ENCODE assay signal across 8 mouse cellular contexts in genomic region chr19:46532031-46532688, GRCm38 (mm10). TPM values are rescaled to one million over a fixed set of nuclear protein-coding genes. Genes with fewer than 3 reads are reported as not detected.
DNase-seq lines count a peak whose midpoint lies in the region; ATAC-seq lines count a peak whose summit lies in the region.

No protein-coding gene starts in this region.

- H3K27me3 ChIP-seq in megakaryocyte, embryonic 14.5 days (replicated peaks), result no peaks in the 10 kb centered on the region
- no peaks in the 10 kb centered on the region for H3K27me3 ChIP-seq in hindbrain, embryonic 14.5 days (ENCODE audit: control insufficient read depth, insufficient read depth, low read length)
- H3K27me3 ChIP-seq in liver, embryonic 12.5 days (replicated peaks), result peaks cover 13% of the 10 kb centered on the region
- no peaks in the 10 kb centered on the region for H3K27me3 ChIP-seq in stomach, embryonic 14.5 days (ENCODE audit: control insufficient read depth, insufficient read depth, low read length)

- WGBS in hindbrain, embryonic 14.5 days, result 11% methylated on average over 10 of the region's 10 CpGs
- WGBS in liver, embryonic 12.5 days (ENCODE audit: insufficient replicate concordance), result 11% methylated on average over 10 of the region's 10 CpGs
- 18% methylated on average over 10 of the region's 10 CpGs for WGBS in stomach, embryonic 14.5 days

- intact Hi-C loops in left cerebral cortex, postnatal 36 days (cut with DNase I), result no loop called here

- no peak for ATAC-seq in megakaryocyte, adult 5-6 weeks (ENCODE audit: poor library complexity, severe bottlenecking)
- ATAC-seq in erythroblast, adult 5-6 weeks (replicated peaks; ENCODE audit: low FRiP score, poor library complexity, severe bottlenecking), result peak; percentile 73
- no peak for ATAC-seq in hindbrain, embryonic 14.5 days (ENCODE audit: low FRiP score)
- peak; percentile 70 for ATAC-seq in liver, embryonic 12.5 days
- peak; percentile 19; the same call in 1 of the 2 replicates for ATAC-seq in stomach, embryonic 14.5 days (ENCODE audit: insufficient number of reproducible peaks, insufficient read depth, low FRiP score, low read depth)
- no peak for ATAC-seq in monocyte, adult 5-6 weeks (replicated peaks; ENCODE audit: insufficient number of reproducible peaks, low FRiP score, low TSS enrichment, poor library complexity, severe bottlenecking)

- H3K9ac ChIP-seq in hindbrain, embryonic 14.5 days, result peak overlapping the region; percentile 31; the same call in 1 of the 2 replicates
- peak overlapping the region; percentile 47; the same call in 1 of the 2 replicates for H3K9ac ChIP-seq in liver, embryonic 12.5 days
- no peak overlapping the region for H3K9ac ChIP-seq in stomach, embryonic 14.5 days (replicated peaks; ENCODE audit: low read depth, low read length)

- H3K4me3 ChIP-seq in megakaryocyte, embryonic 14.5 days (replicated peaks), result peak overlapping the region; percentile 18
- no peak overlapping the region for H3K4me3 ChIP-seq in hindbrain, embryonic 14.5 days (replicated peaks; ENCODE audit: low read length)
- H3K4me3 ChIP-seq in liver, embryonic 12.5 days, result no peak overlapping the region
- H3K4me3 ChIP-seq in stomach, embryonic 14.5 days (ENCODE audit: low read depth, low read length), result no peak overlapping the region

- no peak for DNase-seq in hindbrain, embryonic 14.5 days (ENCODE audit: low spot score)
- DNase-seq in left cerebral cortex, postnatal 36 days (ENCODE audit: low spot score in 2 of 2), result no peak

- no peaks in the 10 kb centered on the region for H3K9me3 ChIP-seq in megakaryocyte, embryonic 14.5 days
- no peaks in the 10 kb centered on the region for H3K9me3 ChIP-seq in hindbrain, embryonic 14.5 days (ENCODE audit: control insufficient read depth, low read length)
- no peaks in the 10 kb centered on the region for H3K9me3 ChIP-seq in liver, embryonic 12.5 days (replicated peaks)
- H3K9me3 ChIP-seq in stomach, embryonic 14.5 days (ENCODE audit: control insufficient read depth, low read depth, low read length), result no peaks in the 10 kb centered on the region

- H3K36me3 ChIP-seq in megakaryocyte, embryonic 14.5 days (replicated peaks; ENCODE audit: low read length), result peaks cover 10% of the 10 kb centered on the region
- peaks cover 5% of the 10 kb centered on the region; the same call in 1 of the 2 replicates for H3K36me3 ChIP-seq in hindbrain, embryonic 14.5 days (replicated peaks; ENCODE audit: control insufficient read depth, insufficient read depth)
- H3K36me3 ChIP-seq in liver, embryonic 12.5 days, result no peaks in the 10 kb centered on the region
- H3K36me3 ChIP-seq in stomach, embryonic 14.5 days (ENCODE audit: control insufficient read depth, insufficient read depth, low read length), result no peaks in the 10 kb centered on the region

- H3K4me1 ChIP-seq in megakaryocyte, embryonic 14.5 days, result peaks cover 80% of the 10 kb centered on the region
- H3K4me1 ChIP-seq in hindbrain, embryonic 14.5 days (replicated peaks; ENCODE audit: control insufficient read depth, insufficient read depth, low read length), result peaks cover 66% of the 10 kb centered on the region
- H3K4me1 ChIP-seq in liver, embryonic 12.5 days, result peaks cover 63% of the 10 kb centered on the region
- H3K4me1 ChIP-seq in stomach, embryonic 14.5 days (ENCODE audit: control insufficient read depth, insufficient read depth, low read length), result peaks cover 62% of the 10 kb centered on the region

- no peak overlapping the region for H3K4me2 ChIP-seq in hindbrain, embryonic 14.5 days (replicated peaks)
- H3K4me2 ChIP-seq in liver, embryonic 12.5 days, result peak overlapping the region; percentile 41
- no peak overlapping the region for H3K4me2 ChIP-seq in stomach, embryonic 14.5 days (replicated peaks; ENCODE audit: low read depth, low read length)

- peak overlapping the region; percentile 92 for H3K27ac ChIP-seq in hindbrain, embryonic 14.5 days
- H3K27ac ChIP-seq in liver, embryonic 12.5 days, result peak overlapping the region; percentile 65
- peak overlapping the region; percentile 87 for H3K27ac ChIP-seq in stomach, embryonic 14.5 days (ENCODE audit: low read length)

RNA-seq across cellular contexts. Expression of gene Trim8, which starts 30.7 kb away (rescaled TPM):
- polyA plus RNA-seq in megakaryocyte, embryonic 14.5 days (2012; ENCODE audit: insufficient read depth, low replicate concordance), result 207 and 435 TPM in 2 replicates
- total RNA-seq in megakaryocyte, adult 5-6 weeks (2015), result 14.1 and 18.2 TPM in 2 replicates
- total RNA-seq in megakaryocyte, adult 5-6 weeks (2017), result 18.0 and 20.1 TPM in 2 replicates
- total RNA-seq in erythroblast, adult 5-6 weeks (2015; ENCODE audit: low replicate concordance), result 5.4 and 6.1 TPM in 2 replicates
- total RNA-seq in erythroblast, adult 5-6 weeks (2017; ENCODE audit: low replicate concordance), result 2.0 and 6.4 TPM in 2 replicates
- polyA plus RNA-seq in hindbrain, embryonic 14.5 days (2014; fragmentation: Nextera tagmentation; extraction: Ambion mirVana), result 37.5 and 39.4 TPM in 2 replicates
- polyA plus RNA-seq in liver, embryonic 12.5 days (2016; fragmentation: Nextera tagmentation; extraction: Ambion mirVana), result 19.0 and 19.5 TPM in 2 replicates
- 22.3 and 23.5 TPM in 2 replicates for polyA plus RNA-seq in stomach, embryonic 14.5 days (2014; fragmentation: Nextera tagmentation; extraction: Ambion mirVana)
- 35.4 to 50.0 TPM (median 39.9 TPM) in 3 replicates for total RNA-seq in monocyte, adult 5-6 weeks (2017)
- total RNA-seq in left cerebral cortex, postnatal 36 days (2021), result 100 to 1,000 TPM; 109 to 114 TPM

RNA-seq across cellular contexts. Expression of gene Arl3, which starts 40.8 kb away (rescaled TPM):
- polyA plus RNA-seq in megakaryocyte, embryonic 14.5 days (2012; ENCODE audit: insufficient read depth, low replicate concordance), result 5.8 and 22.9 TPM in 2 replicates
- total RNA-seq in megakaryocyte, adult 5-6 weeks (2015), result 13.5 and 15.7 TPM in 2 replicates
- 13.2 and 21.6 TPM in 2 replicates for total RNA-seq in megakaryocyte, adult 5-6 weeks (2017)
- total RNA-seq in erythroblast, adult 5-6 weeks (2015; ENCODE audit: low replicate concordance), result 4.2 and 5.9 TPM in 2 replicates
- total RNA-seq in erythroblast, adult 5-6 weeks (2017; ENCODE audit: low replicate concordance), result 3.2 and 4.2 TPM in 2 replicates
- 130 and 141 TPM in 2 replicates for polyA plus RNA-seq in hindbrain, embryonic 14.5 days (2014; fragmentation: Nextera tagmentation; extraction: Ambion mirVana)
- polyA plus RNA-seq in liver, embryonic 12.5 days (2016; fragmentation: Nextera tagmentation; extraction: Ambion mirVana), result 37.2 and 38.4 TPM in 2 replicates
- polyA plus RNA-seq in stomach, embryonic 14.5 days (2014; fragmentation: Nextera tagmentation; extraction: Ambion mirVana), result 89.4 and 98.7 TPM in 2 replicates
- total RNA-seq in monocyte, adult 5-6 weeks (2017), result 7.1 to 26.2 TPM (median 18.2 TPM) in 3 replicates
- total RNA-seq in left cerebral cortex, postnatal 36 days (2021), result 100 to 1,000 TPM; 112 to 120 TPM

RNA-seq across cellular contexts. Expression of gene Sfxn2, which starts 41.0 kb away (rescaled TPM):
- 0.38 TPM in 1 of 2 replicates, not detected in the other for polyA plus RNA-seq in megakaryocyte, embryonic 14.5 days (2012; ENCODE audit: insufficient read depth, low replicate concordance)
- total RNA-seq in megakaryocyte, adult 5-6 weeks (2015), result 5.2 and 6.6 TPM in 2 replicates
- total RNA-seq in megakaryocyte, adult 5-6 weeks (2017), result 7.7 and 9.6 TPM in 2 replicates
- total RNA-seq in erythroblast, adult 5-6 weeks (2015; ENCODE audit: low replicate concordance), result 1.9 TPM in 2 replicates
- 2.9 and 3.9 TPM in 2 replicates for total RNA-seq in erythroblast, adult 5-6 weeks (2017; ENCODE audit: low replicate concordance)
- polyA plus RNA-seq in hindbrain, embryonic 14.5 days (2014; fragmentation: Nextera tagmentation; extraction: Ambion mirVana), result 7.2 and 8.4 TPM in 2 replicates
- polyA plus RNA-seq in liver, embryonic 12.5 days (2016; fragmentation: Nextera tagmentation; extraction: Ambion mirVana), result 18.5 and 18.9 TPM in 2 replicates
- 19.3 and 20.8 TPM in 2 replicates for polyA plus RNA-seq in stomach, embryonic 14.5 days (2014; fragmentation: Nextera tagmentation; extraction: Ambion mirVana)
- 8.9 to 11.1 TPM (median 10.2 TPM) in 3 replicates for total RNA-seq in monocyte, adult 5-6 weeks (2017)
- 1 to 10 TPM; 4.3 to 7.1 TPM for total RNA-seq in left cerebral cortex, postnatal 36 days (2021)

Comparison
In these comparisons a context has a peak if more than half of its experiments do, and no peak if none do; other contexts are left out.
1. ATAC-seq: peak in erythroblast, adult 5-6 weeks (single experiment), liver, embryonic 12.5 days (single experiment) and stomach, embryonic 14.5 days (single experiment); none in megakaryocyte, adult 5-6 weeks (single experiment), hindbrain, embryonic 14.5 days (single experiment) and monocyte, adult 5-6 weeks (single experiment).
2. Peak in every context shown above with its lines, with median percentiles within 50 percentile points of each other: H3K27ac ChIP-seq.